Comparison of ENCODE assay signal across 28 mouse cellular contexts in the genomic region with DNA sequence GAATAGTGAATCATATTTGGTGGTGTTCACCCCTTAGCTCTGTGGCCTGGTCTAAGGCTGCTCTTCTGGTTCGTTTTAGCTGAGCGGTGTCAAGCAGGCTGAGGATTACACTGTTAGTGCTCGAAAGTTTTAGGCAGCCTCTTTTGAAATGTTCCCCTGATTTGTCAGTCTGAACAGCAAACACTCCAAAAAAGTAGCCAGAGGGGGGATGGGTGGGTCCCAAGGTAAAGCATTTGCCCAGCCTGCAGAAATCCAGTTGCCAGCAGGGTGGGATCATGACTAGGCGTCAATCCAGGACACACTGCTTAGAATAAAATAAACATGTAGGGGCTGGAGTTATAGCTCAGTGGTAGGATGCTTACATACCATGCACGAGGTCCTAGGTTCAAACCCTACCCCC.
"Had no signal": no experiment of that assay in that cellular context is flagged by ENCODE, and none has a peak within 500 bp of the region (broad histone marks: within the 10 kb centered on the region; RNA-seq: fewer than 3 reads in every experiment).

No protein-coding gene starts in this region.

- H3K36me3 ChIP-seq: limb, embryonic 15.5 days; lung, embryonic 15.5 days; neural tube, embryonic 12.5 days; stomach, embryonic 15.5 days had no signal

- H3K4me3 ChIP-seq: layer of hippocampus, adult 2 months; limb, embryonic 12.5 days; limb, embryonic 15.5 days; lung, embryonic 15.5 days; megakaryocyte, embryonic 14.5 days; midbrain, embryonic 10.5 days; neural tube, embryonic 12.5 days; neural tube, embryonic 15.5 days; stomach, embryonic 15.5 days had no signal

- H3K4me1 ChIP-seq: limb, embryonic 12.5 days; midbrain, embryonic 10.5 days; neural tube, embryonic 12.5 days; neural tube, embryonic 15.5 days had no signal

- H3K4me2 ChIP-seq: limb, embryonic 12.5 days; limb, embryonic 15.5 days; liver, embryonic 11.5 days; lung, embryonic 15.5 days; neural tube, embryonic 12.5 days; neural tube, embryonic 15.5 days; stomach, embryonic 15.5 days had no signal

- H3K27ac ChIP-seq: kidney, postnatal 0 days; layer of hippocampus, adult 2 months; limb, embryonic 12.5 days; limb, embryonic 15.5 days; liver, embryonic 14.5 days; lung, embryonic 15.5 days; midbrain, embryonic 10.5 days; neural tube, embryonic 12.5 days; neural tube, embryonic 15.5 days; stomach, embryonic 15.5 days had no signal

- H3K9me3 ChIP-seq: limb, embryonic 12.5 days; limb, embryonic 15.5 days; lung, embryonic 15.5 days; megakaryocyte, embryonic 14.5 days; midbrain, embryonic 10.5 days; neural tube, embryonic 12.5 days; neural tube, embryonic 15.5 days; stomach, embryonic 15.5 days had no signal

- H3K9ac ChIP-seq: limb, embryonic 12.5 days; limb, embryonic 15.5 days; liver, embryonic 14.5 days; liver, postnatal 0 days; lung, embryonic 15.5 days; neural tube, embryonic 12.5 days; neural tube, embryonic 15.5 days; stomach, embryonic 15.5 days had no signal

- H3K27me3 ChIP-seq: limb, embryonic 12.5 days; limb, embryonic 15.5 days; lung, embryonic 15.5 days; megakaryocyte, embryonic 14.5 days; neural tube, embryonic 12.5 days; neural tube, embryonic 15.5 days; stomach, embryonic 15.5 days had no signal

- DNase-seq: kidney, adult 18-20 months; kidney, adult 9 months; kidney, postnatal 25 days; layer of hippocampus, adult 9-11 months; layer of hippocampus, postnatal 36 days; left cerebral cortex, postnatal 4 days; liver, postnatal 0 days; midbrain, embryonic 14.5 days; retina, postnatal 1 day; right cerebral cortex, postnatal 25 days; spleen, adult 18-20 months; thymus, adult 2 months; thymus, postnatal 14 days; thymus, postnatal 4 days had no signal

- ATAC-seq: inflammation-experienced regulatory T-cells, adult 6 months; intestine, embryonic 16.5 days; liver, postnatal 0 days had no signal
